Mouse (Mus musculus): ENCODE measurements around the gene Tcf7l2. TPM values are rescaled to one million over a fixed set of nuclear protein-coding genes. Genes with fewer than 3 reads are reported as not detected.

The Tcf7l2 gene
- total and polyA plus RNA-seq, 2 experiments from 2014 or later, result 3.0 to 38.6 TPM

DNA sequence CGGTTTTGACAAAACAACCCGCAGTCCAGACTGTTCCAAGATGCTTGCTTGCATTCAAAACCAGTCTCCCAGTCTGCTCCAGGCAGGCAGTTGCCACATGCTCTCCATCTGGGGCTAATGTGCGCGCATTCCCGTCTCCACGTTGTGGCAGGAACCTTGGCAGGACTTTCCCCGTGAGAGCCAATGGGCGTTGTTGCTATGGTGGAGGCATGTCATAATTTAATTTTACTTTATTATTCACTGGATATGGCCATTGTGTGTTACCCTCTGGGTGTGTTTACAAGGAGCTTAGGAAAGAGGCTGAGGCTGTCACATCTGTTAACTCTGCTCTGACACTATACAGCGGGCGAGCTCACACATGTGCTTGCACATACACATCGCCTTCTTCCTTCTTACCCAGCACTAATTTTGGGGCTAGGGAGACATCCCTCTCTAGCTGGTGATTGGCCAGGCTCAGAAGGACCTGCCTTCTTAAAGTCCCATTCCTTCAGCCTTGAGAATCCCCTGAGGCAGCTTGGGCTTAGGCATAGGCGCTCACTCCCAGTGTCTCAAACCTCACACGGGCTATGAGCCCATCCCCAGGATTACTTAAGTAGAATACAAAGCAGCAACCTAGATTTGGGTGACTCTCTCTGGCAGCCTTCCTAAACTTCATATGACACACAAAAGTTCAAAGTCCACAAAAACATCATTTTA, 139.2 kb downstream of the Tcf7l2 start:
- Histone ChIP-seq H3K9ac (replicated peaks; ENCODE audit: low read depth, low read length) (no peak overlapping the region), H3K9me3 (replicated peaks; ENCODE audit: control insufficient read depth, low read length) (no peaks in the 10 kb centered on the region), H3K4me1 (ENCODE audit: control insufficient read depth, insufficient read depth) (0 out of 2 replicates have a peak, but pooled peaks cover 11% of the 10 kb centered on the region), H3K36me3 (replicated peaks; ENCODE audit: control insufficient read depth, insufficient read depth, low read length) (no peaks in the 10 kb centered on the region), H3K27me3 (ENCODE audit: control insufficient read depth, insufficient read depth, low read length) (no peaks in the 10 kb centered on the region), H3K4me3 (ENCODE audit: low read depth, low read length) (no peak overlapping the region), H3K4me2 (ENCODE audit: low read depth, low read length) (no peak overlapping the region), H3K27ac (ENCODE audit: low read depth) (no peak overlapping the region)
- no peak for TF ChIP-seq CTCF (IDR thresholded peaks at IDR 0.05; ENCODE audit: low read depth)
- no peak for TF ChIP-seq EP300 (IDR thresholded peaks at IDR 0.05; ENCODE audit: low read depth)
- ATAC-seq (ENCODE audit: insufficient read depth, low read depth) (no peak), DNase-seq (ENCODE audit: low spot score) (no peak)
- WGBS, result 78% methylated on average over 13 of the region's 13 CpGs

DNA sequence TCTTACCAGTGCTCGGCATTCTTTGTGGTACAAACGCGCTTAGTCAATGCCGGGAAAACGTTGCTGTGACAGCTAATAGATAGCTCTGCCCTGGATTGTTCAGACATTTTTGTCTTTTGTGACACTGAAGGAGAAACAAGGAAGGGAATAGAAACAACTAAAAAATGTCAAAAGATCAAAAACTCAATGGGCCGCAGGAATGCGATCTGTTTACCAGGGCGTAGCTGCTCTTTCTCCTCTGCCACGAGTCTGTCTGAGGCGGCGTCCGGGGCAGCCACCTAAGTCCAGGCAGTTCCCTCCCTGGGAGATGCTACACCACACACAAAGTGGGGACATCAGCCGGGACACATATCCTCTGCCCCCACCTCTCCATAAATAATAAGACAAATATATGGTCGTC, 144.9 kb downstream of the Tcf7l2 start:
- Histone ChIP-seq H3K4me2 (ENCODE audit: low read depth, low read length) (no peak overlapping the region), H3K9ac (replicated peaks; ENCODE audit: low read depth, low read length) (no peak overlapping the region), H3K27me3 (ENCODE audit: control insufficient read depth, insufficient read depth, low read length) (no peaks in the 10 kb centered on the region), H3K4me1 (ENCODE audit: control insufficient read depth, insufficient read depth) (no peaks in the 10 kb centered on the region), H3K9me3 (replicated peaks; ENCODE audit: control insufficient read depth, low read length) (no peaks in the 10 kb centered on the region), H3K36me3 (replicated peaks; ENCODE audit: control insufficient read depth, insufficient read depth, low read length) (no peaks in the 10 kb centered on the region), H3K4me3 (ENCODE audit: low read depth, low read length) (no peak overlapping the region), H3K27ac (ENCODE audit: low read depth) (no peak overlapping the region)
- ATAC-seq (ENCODE audit: insufficient read depth, low read depth), result no peak
- DNase-seq (ENCODE audit: low spot score), result no peak
- 88% methylated on average over 14 of the region's 14 CpGs for WGBS
- TF ChIP-seq EP300 (IDR thresholded peaks at IDR 0.05; ENCODE audit: low read depth) (no peak), CTCF (IDR thresholded peaks at IDR 0.05; ENCODE audit: low read depth) (no peak)

- Histone ChIP-seq H3K27ac (ENCODE audit: low read depth) (no peak overlapping the region), H3K9me3 (replicated peaks; ENCODE audit: control insufficient read depth, low read length) (no peaks in the 10 kb centered on the region), H3K4me3 (ENCODE audit: low read depth, low read length) (no peak overlapping the region), H3K9ac (replicated peaks; ENCODE audit: low read depth, low read length) (no peak overlapping the region), H3K36me3 (replicated peaks; ENCODE audit: control insufficient read depth, insufficient read depth, low read length) (no peaks in the 10 kb centered on the region), H3K4me2 (ENCODE audit: low read depth, low read length) (no peak overlapping the region), H3K27me3 (ENCODE audit: control insufficient read depth, insufficient read depth, low read length) (no peaks in the 10 kb centered on the region), H3K4me1 (ENCODE audit: control insufficient read depth, insufficient read depth) (peaks cover 4% of the 10 kb centered on the region; the same call in 1 of the 2 replicates)
- ATAC-seq (ENCODE audit: insufficient read depth, low read depth), result no peak
- DNase-seq (ENCODE audit: low spot score), result no peak
- no peak for TF ChIP-seq EP300 (IDR thresholded peaks at IDR 0.05; ENCODE audit: low read depth)
- TF ChIP-seq CTCF (IDR thresholded peaks at IDR 0.05; ENCODE audit: low read depth), result no peak
- 88% methylated on average over 9 of the region's 9 CpGs for WGBS
Measured at GRCm38 (mm10) chr19:55891692-55892183, 150.1 kb downstream of the Tcf7l2 start.

- TF ChIP-seq EP300 (IDR thresholded peaks at IDR 0.05; ENCODE audit: low read depth) (no peak), CTCF (IDR thresholded peaks at IDR 0.05; ENCODE audit: low read depth) (no peak)
- Histone ChIP-seq H3K4me2 (ENCODE audit: low read depth, low read length) (no peak overlapping the region), H3K4me3 (ENCODE audit: low read depth, low read length) (no peak overlapping the region), H3K27me3 (ENCODE audit: control insufficient read depth, insufficient read depth, low read length) (no peaks in the 10 kb centered on the region), H3K27ac (ENCODE audit: low read depth) (no peak overlapping the region), H3K36me3 (replicated peaks; ENCODE audit: control insufficient read depth, insufficient read depth, low read length) (no peaks in the 10 kb centered on the region), H3K4me1 (ENCODE audit: control insufficient read depth, insufficient read depth) (peaks cover 4% of the 10 kb centered on the region; the same call in 1 of the 2 replicates), H3K9ac (replicated peaks; ENCODE audit: low read depth, low read length) (no peak overlapping the region), H3K9me3 (replicated peaks; ENCODE audit: control insufficient read depth, low read length) (no peaks in the 10 kb centered on the region)
- DNase-seq (ENCODE audit: low spot score), result no peak
- WGBS, result 89% methylated on average over 11 of the region's 11 CpGs
- ATAC-seq (ENCODE audit: insufficient read depth, low read depth), result no peak
Measured at GRCm38 (mm10) chr19:55893557-55893956, 151.9 kb downstream of the Tcf7l2 start.

DNA sequence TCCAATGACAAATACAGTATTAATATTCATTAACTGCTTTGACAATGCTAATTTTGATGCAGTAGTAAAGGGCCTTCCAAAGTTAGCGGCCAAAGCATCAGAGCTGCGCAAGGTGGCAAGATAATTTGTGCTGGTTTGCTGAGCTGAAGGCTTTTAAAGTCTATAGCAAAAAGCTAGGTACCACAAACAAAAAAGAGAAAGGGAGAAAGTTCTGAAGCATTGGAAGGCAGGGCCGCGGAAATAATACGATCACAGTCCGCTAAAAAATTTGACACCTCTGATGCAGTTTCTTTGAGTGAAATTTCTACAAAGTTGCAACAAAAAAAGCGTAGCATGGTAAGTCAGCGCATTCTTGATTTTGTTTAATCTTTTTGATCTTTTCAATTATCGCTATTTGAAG, 152.8 kb downstream of the Tcf7l2 start:
- peaks cover 4% of the 10 kb centered on the region; the same call in 1 of the 2 replicates for H3K4me1 ChIP-seq (ENCODE audit: control insufficient read depth, insufficient read depth)
- H3K36me3 ChIP-seq (replicated peaks; ENCODE audit: control insufficient read depth, insufficient read depth, low read length), result no peaks in the 10 kb centered on the region
- no peak overlapping the region for H3K27ac ChIP-seq (ENCODE audit: low read depth)
- no peaks in the 10 kb centered on the region for H3K27me3 ChIP-seq (ENCODE audit: control insufficient read depth, insufficient read depth, low read length)
- no peak overlapping the region for H3K9ac ChIP-seq (replicated peaks; ENCODE audit: low read depth, low read length)
- TF ChIP-seq EP300 (IDR thresholded peaks at IDR 0.05; ENCODE audit: low read depth), result no peak
- TF ChIP-seq CTCF (IDR thresholded peaks at IDR 0.05; ENCODE audit: low read depth), result no peak
- ATAC-seq (ENCODE audit: insufficient read depth, low read depth), result no peak
- no peak for DNase-seq (ENCODE audit: low spot score)
- no peaks in the 10 kb centered on the region for H3K9me3 ChIP-seq (replicated peaks; ENCODE audit: control insufficient read depth, low read length)
- H3K4me2 ChIP-seq (ENCODE audit: low read depth, low read length), result no peak overlapping the region
- no peak overlapping the region for H3K4me3 ChIP-seq (ENCODE audit: low read depth, low read length)
- 86% methylated on average over 9 of the region's 9 CpGs for WGBS

All from heart, postnatal 0 days (tissue).